Mouse (Mus musculus) midbrain, embryonic 11.5 days (tissue): ENCODE measurements around the gene Plekhg5. TPM values are rescaled to one million over a fixed set of nuclear protein-coding genes. Genes with fewer than 3 reads are reported as not detected.

Source experiments
- ATAC-seq: fragments of 200-750 bp; cut with Nextera tagmentation; 2 replicates; pipeline ENCODE4 v1.8.0; 2017; ENCODE audit warnings: moderate TSS enrichment, moderate library complexity; ENCODE audit not compliant: low FRiP score
- DNase-seq: peaks from one replicate; pipeline ENCODE4 v3.0.0; 2015; ENCODE audit warnings: low spot score; ENCODE audit errors: missing footprints
- H3K27ac ChIP-seq: fragments of 300-500 bp; sonication (generic); 2 replicates; pipeline ENCODE4 v1.5.1; 2014; ENCODE audit warnings: low read depth, low read length
- H3K27me3 ChIP-seq: fragments of 300-500 bp; sonication (generic); 2 replicates; pipeline ENCODE4 v1.6.1; 2014; ENCODE audit warnings: mild to moderate bottlenecking, low read length, moderate library complexity, mixed read lengths; ENCODE audit not compliant: control insufficient read depth, insufficient read depth
- H3K36me3 ChIP-seq: fragments of 300-500 bp; sonication (generic); 2 replicates; pipeline ENCODE4 v1.6.1; 2014; ENCODE audit warnings: mild to moderate bottlenecking, low read length, moderate library complexity, mixed read lengths; ENCODE audit not compliant: control insufficient read depth, insufficient read depth
- H3K4me1 ChIP-seq: fragments of 300-500 bp; sonication (generic); 2 replicates; pipeline ENCODE4 v1.6.1; 2014; ENCODE audit warnings: low read length; ENCODE audit not compliant: control insufficient read depth, insufficient read depth
- H3K4me2 ChIP-seq: fragments of 300-500 bp; sonication (generic); 2 replicates; pipeline ENCODE4 v1.6.1; 2014; ENCODE audit warnings: mild to moderate bottlenecking, moderate library complexity
- H3K4me3 ChIP-seq: fragments of 300-500 bp; sonication (generic); 2 replicates; pipeline ENCODE4 v1.5.1; 2014; ENCODE audit warnings: low read depth, low read length
- H3K9ac ChIP-seq: fragments of 300-500 bp; sonication (generic); 2 replicates; pipeline ENCODE4 v1.6.1; 2014; ENCODE audit warnings: low read length
- H3K9me3 ChIP-seq: fragments of 300-500 bp; sonication (generic); 2 replicates; pipeline ENCODE4 v1.6.1; 2016; ENCODE audit warnings: low read length; ENCODE audit not compliant: control insufficient read depth
- WGBS: fragments of 180-500 bp; shearing (Covaris S2); extraction: QIAGEN DNeasy Blood & Tissue Kit; methylation state at CpG from one replicate; pipeline ENCODE4 v1.1.7; 2014; 5-methylcytosine and 5-hydroxymethylcytosine counted together
- polyA plus RNA-seq: library from polyadenylated mRNA; unstranded; fragments of >200 nt; fragmentation: Nextera tagmentation; extraction: Ambion mirVana; gene quantifications from 2 replicates; pipeline ENCODE4 v1.2.1, GENCODE M21; 2014

The Plekhg5 gene
- polyA plus RNA-seq: 3.6 and 5.1 TPM in 2 replicates

GRCm38 (mm10) chr4:152072121-152072601 is at the start of gene Plekhg5:
Gene Plekhg5, plus strand, starts transcription at chr4:152072498.
- H3K27ac ChIP-seq: no peak within 1 kb of the TSS
- WGBS: 65% methylated on average over 10 of the region's 10 CpGs
- no peak for ATAC-seq

GRCm38 (mm10) chr4:152022506-152022905 is 49.8 kb upstream of the Plekhg5 start:
- DNase-seq (no peak), ATAC-seq (no peak)
- no peak overlapping the region for H3K27ac ChIP-seq
- peaks cover 16% of the 10 kb centered on the region for H3K4me1 ChIP-seq
- no peaks in the 10 kb centered on the region for H3K27me3 ChIP-seq
- H3K4me3 ChIP-seq: no peak overlapping the region
- no peak overlapping the region for H3K4me2 ChIP-seq
- H3K9me3 ChIP-seq: no peaks in the 10 kb centered on the region
- no peak overlapping the region for H3K9ac ChIP-seq
- WGBS: 93% methylated on average over 8 of the region's 8 CpGs
- H3K36me3 ChIP-seq: peaks cover 23% of the 10 kb centered on the region

More at GRCm38 (mm10) chr4:152072121-152072601, at the start of gene Plekhg5:
- no peak for DNase-seq
- no peaks in the 10 kb centered on the region for H3K9me3 ChIP-seq
- no peaks in the 10 kb centered on the region for H3K27me3 ChIP-seq
- peaks cover 7% of the 10 kb centered on the region for H3K4me1 ChIP-seq
- H3K36me3 ChIP-seq: no peaks in the 10 kb centered on the region
- H3K9ac ChIP-seq: no peak within 1 kb of the TSS
- no peak within 1 kb of the TSS for H3K4me3 ChIP-seq
- H3K4me2 ChIP-seq: no peak within 1 kb of the TSS

- Histone ChIP-seq H3K36me3 (peaks cover 21% of the 10 kb centered on the region), H3K9ac (no peak overlapping the region)
- DNase-seq: no peak
Measured at GRCm38 (mm10) chr4:152024525-152024924, 47.8 kb upstream of the Plekhg5 start.

GRCm38 (mm10) chr4:152026751-152027508 is 45.4 kb upstream of the Plekhg5 start:
- Histone ChIP-seq H3K27me3 (no peaks in the 10 kb centered on the region), H3K9ac (peak overlapping the region; percentile 76), H3K36me3 (peaks cover 6% of the 10 kb centered on the region; the same call in 1 of the 2 replicates), H3K27ac (no peak overlapping the region), H3K4me2 (peak overlapping the region; percentile 97), H3K4me1 (peaks cover 23% of the 10 kb centered on the region), H3K4me3 (peak overlapping the region; percentile 74), H3K9me3 (no peaks in the 10 kb centered on the region)
- WGBS: 2% methylated on average over 40 of the region's 41 CpGs
- peak; percentile 67 for ATAC-seq
- DNase-seq: peak; percentile 84

More at GRCm38 (mm10) chr4:152024525-152024924, 47.8 kb upstream of the Plekhg5 start:
- peaks cover 23% of the 10 kb centered on the region for H3K4me1 ChIP-seq
- no peak overlapping the region for H3K4me2 ChIP-seq
- WGBS: 93% methylated on average over 11 of the region's 11 CpGs
- no peaks in the 10 kb centered on the region for H3K9me3 ChIP-seq
- H3K27ac ChIP-seq: no peak overlapping the region
- no peak overlapping the region for H3K4me3 ChIP-seq
- no peak for ATAC-seq
- no peaks in the 10 kb centered on the region for H3K27me3 ChIP-seq

GRCm38 (mm10) chr4:152027524-152027923 is 44.8 kb upstream of the Plekhg5 start, which contains the start of gene Zbtb48:
Gene Zbtb48, minus strand, starts transcription at chr4:152027671.
- peaks cover 23% of the 10 kb centered on the region for H3K4me1 ChIP-seq
- H3K9me3 ChIP-seq: no peaks in the 10 kb centered on the region
- under 1% methylated on average over 35 of the region's 35 CpGs for WGBS
- DNase-seq (peak; percentile 98), ATAC-seq (peak; percentile 98)
- no peak within 1 kb of the TSS for H3K27ac ChIP-seq
- H3K36me3 ChIP-seq: peaks cover 3% of the 10 kb centered on the region; the same call in 1 of the 2 replicates
- H3K4me2 ChIP-seq: peak within 1 kb of the TSS; percentile 97
- no peaks in the 10 kb centered on the region for H3K27me3 ChIP-seq
- peak within 1 kb of the TSS; percentile 74 for H3K4me3 ChIP-seq
- peak within 1 kb of the TSS; percentile 76 for H3K9ac ChIP-seq

- DNase-seq: no peak
- peaks cover 3% of the 10 kb centered on the region; the same call in 1 of the 2 replicates for H3K36me3 ChIP-seq
- WGBS: 69% methylated on average over 15 of the region's 15 CpGs
- no peaks in the 10 kb centered on the region for H3K9me3 ChIP-seq
- H3K4me2 ChIP-seq: peak overlapping the region; percentile 97
- H3K4me1 ChIP-seq: peaks cover 23% of the 10 kb centered on the region
- peak overlapping the region; percentile 61 for H3K9ac ChIP-seq
- no peaks in the 10 kb centered on the region for H3K27me3 ChIP-seq
- H3K4me3 ChIP-seq: peak overlapping the region; percentile 74
- no peak overlapping the region for H3K27ac ChIP-seq
- no peak for ATAC-seq
Measured at GRCm38 (mm10) chr4:152028456-152028855, 43.8 kb upstream of the Plekhg5 start.

GRCm38 (mm10) chr4:152029087-152029486 is 43.2 kb upstream of the Plekhg5 start:
- no peak for ATAC-seq
- Histone ChIP-seq H3K9me3 (no peaks in the 10 kb centered on the region), H3K9ac (no peak overlapping the region), H3K27me3 (no peaks in the 10 kb centered on the region), H3K27ac (no peak overlapping the region), H3K4me1 (peaks cover 23% of the 10 kb centered on the region), H3K4me2 (no peak overlapping the region), H3K4me3 (no peak overlapping the region), H3K36me3 (0 out of 2 replicates have a peak, but pooled peaks cover under 1% of the 10 kb centered on the region)
- DNase-seq: peak; percentile 76
- WGBS: 38% methylated on average over 5 of the region's 5 CpGs

GRCm38 (mm10) chr4:152029997-152030396 is 42.3 kb upstream of the Plekhg5 start:
- Histone ChIP-seq H3K9me3 (no peaks in the 10 kb centered on the region), H3K4me2 (no peak overlapping the region), H3K27ac (no peak overlapping the region), H3K9ac (no peak overlapping the region), H3K27me3 (no peaks in the 10 kb centered on the region), H3K36me3 (no peaks in the 10 kb centered on the region), H3K4me1 (peaks cover 23% of the 10 kb centered on the region), H3K4me3 (no peak overlapping the region)
- 71% methylated on average over 4 of the region's 4 CpGs for WGBS
- no peak for DNase-seq
- no peak for ATAC-seq

GRCm38 (mm10) chr4:152032922-152033321 is 39.4 kb upstream of the Plekhg5 start:
- H3K36me3 ChIP-seq: no peaks in the 10 kb centered on the region
- no peak overlapping the region for H3K27ac ChIP-seq
- H3K4me2 ChIP-seq: no peak overlapping the region
- H3K9ac ChIP-seq: no peak overlapping the region
- peaks cover 6% of the 10 kb centered on the region; the same call in 1 of the 2 replicates for H3K4me1 ChIP-seq
- H3K27me3 ChIP-seq: no peaks in the 10 kb centered on the region
- no peak for DNase-seq
- 90% methylated on average over 13 of the region's 13 CpGs for WGBS
- no peak overlapping the region for H3K4me3 ChIP-seq
- ATAC-seq: no peak
- H3K9me3 ChIP-seq: no peaks in the 10 kb centered on the region
